Mouse (Mus musculus): ENCODE results near the gene Scin.
A peak's percentile ranks its signal among the peaks of the same experiment; 100 is the strongest.

Gene Scin

GRCm38 (mm10) chr12:40027846-40028245 lies 106.2 kb downstream of the Scin start:
- DNase-seq (ENCODE audit: low read depth, low spot score), result no peak

GRCm38 (mm10) chr12:40027444-40027843 lies 106.6 kb downstream of the Scin start:
- no peak for DNase-seq (ENCODE audit: low read depth, low spot score)

GRCm38 (mm10) chr12:40023918-40024317 lies 110.1 kb downstream of the Scin start:
- no peak for DNase-seq (ENCODE audit: low read depth, low spot score)

- DNase-seq (ENCODE audit: low read depth, low spot score), result no peak
Measured at GRCm38 (mm10) chr12:40023014-40023642, 110.9 kb downstream of the Scin start.

- no peak for DNase-seq (ENCODE audit: low read depth, low spot score)
Measured at GRCm38 (mm10) chr12:40022344-40022743, 111.7 kb downstream of the Scin start.

GRCm38 (mm10) chr12:40017955-40018505 lies 116.0 kb downstream of the Scin start:
- DNase-seq (ENCODE audit: low read depth, low spot score), result no peak

- peak; percentile 65 for DNase-seq (ENCODE audit: low read depth, low spot score)
Measured at GRCm38 (mm10) chr12:40016648-40017460, 117.2 kb downstream of the Scin start.

GRCm38 (mm10) chr12:40016068-40016467 lies 118.0 kb downstream of the Scin start:
- DNase-seq (ENCODE audit: low read depth, low spot score), result no peak

- peak; percentile 27 for DNase-seq (ENCODE audit: low read depth, low spot score)
Measured at GRCm38 (mm10) chr12:40009866-40010265, 124.2 kb downstream of the Scin start.

Measured in ZHBTc4 (cell line).